Mouse (Mus musculus) layer of hippocampus, adult 9-11 months (tissue): ENCODE measurements at regions not wholly inside any gene's neighbourhood (a gene's known extent, or its start where the extent isn't known, plus 50 kb on each side); places are given as distances from the start of the nearest gene placed in this dataset.
"Not testable (repeated sequence)": the region's sequence is repeated elsewhere in the genome, so short reads cannot be mapped to it uniquely, and the experiment has no call there.

ENCODE experiments used
- DNase-seq: peaks from one replicate; pipeline ENCODE4 v3.0.0; 2022

DNA sequence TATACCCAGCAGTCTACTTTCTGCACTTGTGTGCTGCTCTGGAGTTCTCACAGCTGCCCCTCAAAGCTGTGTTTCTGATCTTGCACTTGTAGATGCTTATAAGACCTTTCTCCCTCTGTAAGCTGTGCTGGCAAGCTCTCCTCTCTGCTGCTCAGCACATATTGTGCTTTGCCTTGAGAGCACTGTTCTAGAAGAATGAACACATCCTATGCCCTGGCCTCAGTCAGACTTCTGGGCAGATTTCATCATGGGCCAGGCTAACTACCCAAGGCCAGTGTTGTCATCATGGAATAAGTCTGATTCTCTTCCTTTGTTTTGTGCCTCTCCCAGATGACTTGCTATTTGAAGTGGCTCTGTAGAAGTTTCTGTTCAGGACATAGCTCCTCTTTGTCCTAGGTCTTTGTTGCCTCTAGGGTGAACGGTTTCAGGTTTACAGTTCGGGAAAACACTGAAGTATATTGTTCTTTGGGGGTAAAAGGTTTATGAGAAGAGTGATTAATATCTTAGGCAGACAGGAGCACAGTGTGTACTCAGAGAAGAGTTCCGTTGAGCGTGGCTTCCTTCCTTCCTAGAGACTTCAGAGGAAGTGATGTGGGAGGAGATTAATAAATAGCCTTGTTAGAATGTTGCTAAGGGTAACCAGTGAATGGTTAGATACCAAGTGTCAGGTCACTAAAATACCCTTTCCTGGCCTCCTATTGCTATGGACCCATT is 70.8 kb downstream of the Pcdh18 start:
- no peak for DNase-seq

DNA sequence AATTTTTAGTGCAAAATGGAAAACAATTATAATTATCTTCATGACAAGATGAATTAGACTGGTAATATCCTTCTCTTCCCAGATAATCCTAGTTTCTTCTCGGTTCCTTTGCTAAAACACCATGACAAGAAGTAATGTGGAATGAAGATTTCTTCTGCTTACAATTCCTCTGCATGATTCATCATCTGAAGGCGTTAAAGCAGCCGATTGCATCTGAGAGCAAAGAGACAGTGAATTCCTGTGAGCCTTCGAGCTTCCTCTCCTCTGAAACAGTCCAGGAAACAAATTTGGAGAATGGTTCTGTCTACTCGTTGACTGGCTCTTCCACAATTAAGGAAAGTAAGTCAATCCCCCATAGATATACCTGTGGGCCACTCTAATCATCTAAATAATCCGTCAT is 82.2 kb downstream of the Pcdh18 start:
- DNase-seq: no peak

DNA sequence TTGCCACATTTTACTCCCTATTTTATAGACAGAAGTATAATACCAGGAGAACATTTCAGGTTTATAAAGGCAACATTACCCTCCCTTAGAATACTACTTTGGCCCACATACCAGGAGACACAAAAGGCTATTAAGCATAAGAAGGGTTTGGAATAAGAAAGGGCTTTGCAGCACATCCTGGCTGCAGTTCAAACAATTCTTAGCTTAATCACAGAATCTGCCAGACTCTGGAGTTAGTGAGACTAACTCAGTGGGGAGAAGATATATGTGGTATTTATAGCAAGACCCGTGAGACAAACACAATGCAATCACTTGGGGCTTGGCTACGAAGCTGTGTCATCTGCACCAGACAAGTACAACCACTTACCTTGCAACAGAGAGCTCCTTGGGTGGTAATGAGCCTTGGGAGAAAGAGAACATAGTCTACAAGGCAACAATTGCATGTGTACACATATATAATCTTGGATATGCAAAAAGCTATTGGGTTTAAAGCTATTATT is 84.4 kb downstream of the Pcdh18 start:
- no peak for DNase-seq

DNA sequence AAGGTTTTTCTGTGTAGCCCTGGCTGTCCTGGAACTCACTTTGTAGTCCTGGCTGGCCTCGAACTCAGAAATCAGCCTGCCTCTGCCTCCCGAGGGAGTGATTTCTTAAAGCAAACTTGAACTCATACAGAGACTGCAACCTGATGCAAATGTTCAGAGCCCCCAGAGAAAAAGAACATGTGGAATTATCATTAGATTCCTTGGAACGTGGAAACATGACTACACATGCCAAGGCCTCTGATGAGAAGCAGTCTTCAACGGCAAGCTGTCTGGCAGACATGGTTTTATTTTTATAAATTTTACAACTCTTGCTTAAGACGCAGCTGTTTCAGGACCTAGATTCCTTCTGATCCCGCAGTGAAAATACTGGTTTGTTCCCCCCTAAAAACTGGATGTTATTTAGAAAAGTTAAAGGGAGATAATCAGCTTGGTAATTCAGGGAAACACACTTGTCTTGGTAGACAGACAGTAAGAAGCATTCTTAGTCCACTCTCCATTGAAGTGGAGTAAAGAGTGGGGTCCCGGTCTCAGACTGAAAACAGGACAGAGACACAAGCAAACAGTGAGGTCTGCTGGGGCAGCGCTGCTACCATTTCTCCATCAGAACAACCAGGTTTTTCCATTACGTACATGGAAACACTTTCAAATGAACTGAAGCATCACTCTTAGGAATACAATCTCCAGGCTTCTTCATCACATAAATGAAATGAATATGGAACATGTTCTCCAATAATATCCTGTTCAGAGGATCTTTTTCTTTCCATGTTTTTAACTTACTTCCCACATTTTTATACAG is 89.4 kb downstream of the Pcdh18 start:
- DNase-seq: no peak

DNA sequence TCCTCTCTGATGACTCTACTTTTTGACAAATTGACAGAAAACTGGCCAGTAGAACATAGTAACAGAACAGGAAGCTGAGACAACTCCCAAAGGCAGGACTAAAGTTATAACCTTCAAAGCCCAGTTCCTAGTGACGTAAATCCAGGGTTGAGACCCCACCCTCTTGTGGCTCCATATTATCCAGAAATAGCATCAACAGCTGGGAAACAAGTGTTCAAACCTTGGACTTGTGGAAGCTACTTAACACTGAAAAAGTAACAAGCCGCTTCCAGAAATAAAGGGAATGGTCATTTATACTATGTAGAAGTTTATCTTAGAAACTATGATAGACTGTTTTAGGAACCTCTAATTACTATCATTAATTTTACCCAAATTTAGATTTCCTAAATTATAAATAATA is 90.6 kb downstream of the Pcdh18 start:
- no peak for DNase-seq

DNA sequence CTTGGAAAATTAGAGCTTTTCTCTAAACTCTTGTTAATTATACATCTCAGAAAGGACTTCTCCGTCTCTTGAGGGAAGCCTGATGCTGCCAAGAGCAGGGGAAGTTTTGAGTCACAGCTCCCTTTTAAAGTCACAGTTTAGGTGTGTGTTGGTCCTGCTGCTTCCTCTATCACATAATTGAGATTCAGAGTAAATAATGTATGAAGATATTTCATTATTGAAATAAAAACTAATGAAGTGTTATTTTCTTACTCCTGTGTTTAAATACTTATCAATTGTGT is 108.3 kb downstream of the Pcdh18 start:
- DNase-seq: no peak

DNA sequence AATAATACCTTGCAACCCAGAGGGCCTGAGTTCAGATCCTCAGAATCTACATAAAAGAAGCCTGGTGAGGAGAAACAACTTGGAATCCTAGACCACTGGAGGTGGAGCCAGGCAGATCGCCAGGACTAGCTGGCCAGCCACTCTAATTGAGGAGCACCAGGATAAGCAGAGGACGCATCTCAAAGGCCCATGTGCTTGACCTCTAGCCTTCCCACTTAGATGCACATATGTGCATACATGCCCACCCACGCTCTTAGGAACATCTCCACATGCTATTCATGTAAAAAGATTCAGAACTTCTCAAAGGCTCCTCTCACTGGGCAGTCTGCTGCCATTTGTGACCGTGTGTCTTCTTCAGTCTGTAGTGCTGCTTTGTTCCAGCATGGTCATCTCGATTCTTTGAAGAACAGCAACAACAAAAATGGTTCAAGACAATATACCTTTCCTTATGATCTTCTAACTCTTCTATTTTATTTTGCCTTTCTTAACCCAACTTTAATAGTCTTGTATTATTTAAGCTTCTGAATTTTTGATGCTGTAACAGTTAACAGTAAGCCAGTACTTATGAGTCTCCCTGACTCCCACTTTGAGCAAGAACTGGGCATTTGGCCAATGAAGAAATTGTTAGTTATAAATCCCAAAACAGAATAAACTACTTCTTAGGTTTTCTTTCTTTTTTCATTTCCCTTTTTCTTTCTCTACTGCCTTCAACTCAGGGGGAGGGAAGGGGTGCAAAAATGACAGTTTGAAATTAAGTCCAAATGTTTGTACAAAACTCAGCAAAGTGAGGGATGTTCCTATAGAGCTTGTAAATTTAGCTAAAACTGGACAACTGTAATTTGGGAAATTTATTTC is 108.9 kb downstream of the Pcdh18 start:
- DNase-seq: no peak

DNA sequence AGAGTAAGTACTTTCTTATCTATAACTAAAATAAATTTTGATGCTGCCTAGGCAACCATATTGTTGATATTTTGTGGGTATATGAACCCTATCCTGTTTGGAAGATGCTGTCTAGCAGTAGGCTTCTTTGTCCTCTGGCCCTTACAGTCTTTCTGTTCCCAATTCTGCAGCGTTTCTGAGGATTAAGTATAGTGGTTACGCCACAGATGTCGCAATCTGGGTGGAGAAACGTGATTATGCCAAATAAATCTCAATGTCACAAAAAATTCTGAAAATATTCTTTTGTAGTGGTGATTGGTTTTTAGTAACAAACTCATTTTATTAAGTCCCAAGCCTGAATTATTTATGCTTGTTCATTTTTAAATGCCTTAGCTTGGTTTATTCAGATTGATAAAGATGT is 112.1 kb downstream of the Pcdh18 start:
- DNase-seq: no peak

DNA sequence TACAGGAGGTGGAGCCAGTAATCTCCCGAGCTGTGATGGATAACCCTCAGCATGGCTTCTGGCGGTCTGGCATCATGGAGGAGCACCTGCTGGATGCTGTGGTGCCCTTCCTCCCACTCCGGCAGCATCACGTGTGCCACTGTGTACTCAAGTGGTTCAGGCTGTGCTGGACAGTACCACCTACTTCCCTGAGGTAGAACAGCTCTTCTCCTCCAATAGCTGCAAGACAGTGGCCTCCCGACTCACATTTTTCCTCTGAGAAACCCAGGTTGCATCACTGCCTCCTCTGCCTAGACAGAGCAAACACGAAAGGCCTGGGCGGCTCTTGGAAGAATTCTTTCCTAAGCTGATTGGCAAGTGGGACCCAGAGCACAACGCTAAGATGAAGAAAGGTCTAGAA is 113.3 kb downstream of the Pcdh18 start:
- DNase-seq: no peak

DNA sequence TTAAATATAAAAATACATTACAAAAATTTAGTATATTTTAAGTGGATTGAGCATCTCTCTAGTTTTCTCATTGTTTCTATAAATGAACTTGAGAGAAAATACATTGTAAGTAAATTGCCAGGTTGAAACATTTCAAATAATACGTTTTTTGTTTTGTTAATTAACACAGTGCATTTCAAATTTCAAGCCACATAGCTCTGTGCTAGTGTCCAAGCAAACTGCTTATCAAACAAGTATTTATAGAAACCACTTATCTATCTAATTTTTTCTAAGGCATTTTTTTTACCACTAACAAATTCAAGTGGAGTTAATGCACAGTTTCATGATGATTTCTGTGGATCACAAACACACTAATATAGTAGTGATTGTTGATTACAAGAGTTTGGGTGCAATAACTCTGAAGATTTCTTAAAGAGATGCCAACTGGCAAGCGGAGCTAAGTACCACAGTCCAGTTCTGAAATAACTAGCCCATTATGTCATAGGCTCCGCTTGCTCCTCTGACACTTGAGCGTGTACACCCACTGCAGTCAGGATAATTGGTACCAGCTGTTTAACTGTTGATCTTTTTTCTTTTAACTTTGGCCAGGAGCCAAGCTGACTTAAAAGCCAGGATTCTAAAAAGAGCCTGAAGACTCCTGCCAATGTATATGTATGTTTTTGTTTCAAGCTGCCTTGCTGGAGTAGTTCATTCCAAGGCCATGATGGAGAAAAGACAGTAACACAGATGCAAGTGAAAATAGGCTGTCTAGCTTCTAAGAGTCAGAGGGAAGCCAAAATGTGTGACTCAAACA is 115.0 kb downstream of the Pcdh18 start:
- DNase-seq: peak; percentile 14

DNA sequence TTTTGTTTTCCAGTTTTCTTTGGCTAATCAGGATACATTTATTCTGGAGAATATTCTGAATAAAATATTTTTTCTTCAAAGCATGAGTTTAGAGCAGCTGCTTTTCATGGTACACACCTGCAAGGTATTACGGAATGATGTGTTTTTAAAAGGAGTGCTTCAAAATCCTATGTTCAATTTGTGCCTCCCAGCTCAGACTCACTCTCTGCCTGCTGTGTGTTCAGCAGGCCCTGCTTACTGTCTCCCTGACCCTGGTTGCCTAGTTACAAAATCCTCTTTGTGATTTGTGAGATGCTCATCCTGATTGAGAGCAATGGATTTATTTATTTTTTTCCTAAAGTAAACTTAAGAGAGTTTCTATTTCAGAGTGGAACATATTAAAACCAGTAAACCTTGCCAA is 115.7 kb downstream of the Pcdh18 start:
- no peak for DNase-seq

DNA sequence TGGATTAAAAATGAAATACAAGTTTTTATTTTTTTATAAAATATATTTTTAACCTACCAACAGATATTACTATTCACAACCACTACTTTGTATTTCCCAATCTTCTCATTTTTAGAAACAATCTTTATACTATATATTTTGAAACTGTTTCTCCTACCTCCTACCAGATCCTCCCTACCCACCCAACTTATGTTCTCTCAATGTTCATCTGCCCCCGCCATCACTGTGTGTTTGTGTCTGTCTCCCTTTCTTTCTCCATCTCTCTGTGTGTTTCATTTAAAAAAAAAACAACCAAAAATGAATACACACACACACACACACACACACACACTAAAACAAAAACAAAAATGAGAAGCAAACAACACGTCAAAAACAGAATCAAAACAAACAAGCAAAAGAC is 118.5 kb downstream of the Pcdh18 start:
- DNase-seq: no peak

DNA sequence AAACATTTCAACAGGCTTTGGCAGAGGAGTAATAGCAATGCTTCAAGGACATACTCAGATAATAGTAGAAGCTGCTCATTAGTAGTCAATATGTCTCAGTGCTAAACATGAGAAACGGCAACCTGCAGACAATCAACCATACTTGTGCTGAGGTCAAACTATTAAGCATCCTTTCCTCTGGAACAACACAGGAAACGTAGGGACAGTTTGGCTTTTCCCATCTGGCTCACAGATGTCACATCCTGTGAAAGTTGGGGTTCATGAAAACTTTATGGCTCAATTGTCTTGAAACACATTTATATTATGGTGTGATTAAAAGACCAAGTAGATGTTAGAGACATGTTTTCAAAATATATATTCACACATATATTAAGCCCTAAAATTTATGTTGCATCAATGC is 120.4 kb downstream of the Pcdh18 start:
- DNase-seq: no peak

DNA sequence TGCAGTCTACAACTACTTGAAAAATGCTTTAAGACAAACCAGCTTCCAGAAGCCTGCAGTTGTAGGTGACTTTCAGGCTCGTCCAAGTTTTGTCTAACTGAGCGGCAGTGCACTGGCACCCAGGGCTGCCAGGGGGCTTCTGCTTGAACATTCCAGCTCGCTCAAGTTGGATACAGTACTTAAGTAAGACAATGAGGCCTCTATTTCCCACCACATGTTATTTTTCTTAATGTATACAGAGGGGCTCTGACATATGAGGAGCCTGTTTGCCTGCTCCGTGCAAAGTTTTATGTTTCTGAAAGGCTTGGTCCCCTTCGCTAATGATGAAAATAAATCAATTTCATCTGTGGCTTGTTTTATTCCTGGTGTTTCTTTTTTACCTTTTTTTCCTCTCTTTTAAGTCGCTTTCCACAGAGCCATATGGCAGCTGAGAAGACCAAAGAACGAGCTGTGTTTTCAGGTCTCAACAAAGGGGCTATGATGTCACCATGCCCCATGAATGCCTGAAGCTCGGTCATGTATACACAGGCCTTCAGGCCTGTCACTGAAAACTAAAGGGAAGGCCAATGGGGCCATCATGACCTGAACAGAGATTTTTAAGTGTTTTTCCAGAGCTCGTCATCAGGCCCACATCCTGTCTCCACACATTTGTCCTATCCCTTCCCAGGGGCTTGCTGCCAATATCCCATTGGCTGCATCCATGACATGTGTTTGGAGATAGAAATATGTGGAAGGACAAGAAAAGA is 164.2 kb downstream of the Pcdh18 start:
- no peak for DNase-seq

DNA sequence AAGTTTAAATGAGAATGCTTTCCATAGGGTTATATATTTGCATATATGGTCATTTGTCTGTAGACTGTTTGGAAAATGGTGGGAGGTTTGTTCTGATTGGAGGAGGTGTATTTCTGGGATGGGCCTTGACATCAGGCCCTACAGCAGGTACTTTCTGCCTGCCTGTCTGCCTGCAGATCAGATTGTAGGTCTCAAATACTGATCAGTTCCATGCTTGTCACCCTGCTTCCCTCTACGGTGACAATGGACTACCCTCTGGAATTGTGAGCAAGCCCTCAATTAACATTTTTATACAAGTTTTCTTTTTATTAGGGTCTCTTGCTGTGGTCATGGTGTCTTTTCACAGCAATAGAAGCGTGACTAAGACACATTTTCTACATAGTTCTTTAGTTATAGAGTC is 166.9 kb downstream of the Pcdh18 start:
- DNase-seq: no peak

DNA sequence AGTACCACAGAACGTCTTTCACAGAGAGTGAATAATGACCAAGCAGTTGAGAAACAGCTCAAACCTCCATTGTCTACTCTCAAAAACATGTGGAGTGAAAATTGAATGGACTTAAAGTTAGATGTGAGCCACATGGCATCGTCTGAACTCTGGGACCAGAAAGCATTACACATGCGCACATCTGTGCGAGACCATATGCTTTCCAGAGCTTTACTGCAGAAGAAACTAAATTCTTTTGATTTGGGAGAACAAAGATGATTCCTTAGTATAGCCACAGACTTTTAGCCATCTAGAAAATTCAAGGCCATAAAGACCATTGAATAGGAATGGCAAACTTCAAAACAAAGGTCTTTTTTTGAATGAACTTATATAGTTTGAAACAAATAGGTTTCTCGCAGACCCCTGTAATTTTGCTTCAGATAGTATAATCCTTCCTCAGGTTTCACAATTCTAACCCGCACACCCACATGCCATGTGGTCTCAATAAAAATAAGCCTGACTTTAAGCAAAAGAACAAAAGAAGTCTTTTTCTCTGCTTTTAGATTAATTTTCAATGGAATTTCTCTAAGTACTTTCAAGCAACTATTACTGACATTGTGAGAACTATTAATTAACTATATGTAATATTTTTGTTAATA is 170.5 kb downstream of the Pcdh18 start:
- DNase-seq: no peak

DNA sequence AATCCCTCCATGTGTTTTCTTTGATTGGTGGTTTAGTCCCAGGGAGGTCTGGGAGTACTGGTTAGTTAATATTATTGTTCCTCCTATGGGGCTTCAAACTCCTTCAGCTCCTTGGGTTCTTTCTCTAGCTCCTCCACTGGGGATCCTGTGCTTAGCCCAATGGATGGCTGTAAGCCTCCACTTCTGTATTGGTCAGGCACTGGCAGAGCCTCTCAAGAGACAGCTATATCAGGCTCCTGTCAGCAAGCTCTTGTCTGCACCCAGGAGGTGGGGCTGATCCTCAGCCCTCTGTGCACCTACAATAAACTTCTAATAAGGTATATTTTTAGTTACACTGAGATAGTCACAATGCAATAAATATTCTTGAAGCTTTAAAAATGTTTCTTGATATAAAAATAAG is 171.2 kb downstream of the Pcdh18 start:
- not testable (repeated sequence) for DNase-seq

DNA sequence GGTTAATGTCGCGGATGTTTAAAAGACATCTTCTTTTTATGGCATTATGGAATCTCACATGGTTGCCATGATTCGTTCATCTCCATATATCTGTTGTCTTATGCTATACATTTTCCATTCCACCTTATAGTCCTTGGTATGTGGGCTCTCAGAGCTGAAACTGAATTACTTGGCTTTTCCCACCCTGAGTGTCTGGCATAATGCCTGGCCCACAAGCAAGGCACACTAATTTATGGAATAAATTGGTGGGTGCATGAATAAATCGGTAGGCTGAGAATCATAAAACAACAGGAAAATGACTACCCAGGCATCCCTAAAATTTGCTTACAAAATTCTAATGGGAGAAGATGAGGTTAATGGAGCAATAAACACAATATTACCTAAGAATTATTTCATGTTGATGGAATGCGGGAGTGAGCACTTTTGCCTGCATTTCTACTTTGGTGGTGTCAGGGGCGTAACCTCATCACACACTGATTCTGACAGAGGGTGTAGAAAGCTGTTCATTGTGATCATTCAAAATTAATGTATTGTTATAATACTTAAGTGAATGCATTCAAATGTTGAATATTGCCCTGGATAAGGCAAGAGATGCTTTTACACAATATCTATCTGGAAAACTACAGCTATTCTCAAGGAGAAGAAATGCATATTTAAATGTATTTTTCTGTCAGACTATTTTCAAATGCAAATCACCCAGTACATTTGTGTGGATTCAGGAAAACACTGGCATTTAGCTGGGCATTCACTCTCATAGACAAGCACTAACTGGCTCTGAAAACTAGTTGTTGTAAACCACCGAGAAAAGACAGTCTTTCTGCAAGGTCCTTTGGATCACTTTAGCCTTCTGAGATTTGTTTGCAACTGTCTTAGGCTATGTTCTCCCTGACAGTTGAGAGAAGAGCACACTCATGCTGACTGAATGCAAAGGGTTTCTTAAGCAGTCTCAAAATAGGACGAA is 190.1 kb downstream of the Pcdh18 start:
- no peak for DNase-seq

DNA sequence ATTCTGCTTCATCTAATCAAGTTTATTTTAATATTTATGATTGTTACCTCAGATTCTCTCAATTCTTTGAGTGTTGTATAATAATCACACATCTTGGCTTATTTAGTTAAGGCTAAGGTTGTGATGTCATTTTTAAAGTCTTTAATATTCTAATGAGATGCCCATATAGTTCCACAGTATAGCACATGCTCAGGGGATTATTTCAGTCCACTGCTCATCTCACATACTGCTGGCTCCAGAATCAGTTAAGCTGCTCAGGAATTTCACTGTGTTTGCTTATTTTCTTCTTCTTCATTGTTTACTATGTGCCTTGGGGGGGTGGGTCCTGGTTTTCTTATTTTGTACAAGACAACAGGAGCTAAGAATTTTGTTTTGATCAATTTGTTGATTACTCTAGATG is 229.5 kb downstream of the Pcdh18 start:
- DNase-seq: no peak

DNA sequence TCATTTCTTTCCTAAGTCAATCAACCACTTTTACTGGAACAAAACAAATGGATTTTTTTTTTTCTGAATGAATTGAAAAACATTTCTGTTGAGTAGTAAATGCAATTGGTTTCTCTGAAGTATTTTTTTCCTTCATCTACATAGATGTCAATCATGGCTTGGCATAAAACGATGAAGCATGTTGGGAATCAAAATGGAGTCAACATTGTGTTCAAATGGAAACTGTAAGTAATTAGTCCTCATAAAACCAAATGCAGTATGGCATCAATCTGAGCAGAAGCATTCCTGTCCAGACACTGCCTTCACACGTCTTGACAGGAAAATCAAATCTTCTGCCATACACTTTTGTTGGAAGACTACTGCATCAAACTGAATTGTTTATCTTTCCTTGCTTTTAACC is 237.0 kb downstream of the Pcdh18 start:
- no peak for DNase-seq
